Mouse (Mus musculus) left cerebral cortex, adult 8-10 months (tissue): ENCODE measurements around the gene Runx2. TPM values are rescaled to one million over a fixed set of nuclear protein-coding genes. Genes with fewer than 3 reads are reported as not detected.
A peak's percentile ranks its signal among the peaks of the same experiment; 100 is the strongest.

Experiments used
- DNase-seq, 2 experiments: peaks; one replicate each; pipeline ENCODE4 v3.0.0; 2022; ENCODE audit warnings: low spot score in 2 of 2
- total RNA-seq, 4 experiments: library from RNA; stranded (reverse); gene quantifications; 2 replicates each; pipeline ENCODE4 v1.2.4; 2022

Runx2 gene
- total RNA-seq, 4 experiments from 2014 or later: 8.9 to 12.6 (median 9.8) TPM

- DNase-seq: no peak
Observed at GRCm38 (mm10) chr17:44542706-44543105, 271.9 kb downstream of the Runx2 start.

GRCm38 (mm10) chr17:44540699-44541098 lies 273.9 kb downstream of the Runx2 start:
- DNase-seq: no peak

- DNase-seq: peak in 1 of 2 experiments; percentile 8
Observed at GRCm38 (mm10) chr17:44538921-44539320, 275.7 kb downstream of the Runx2 start.

GRCm38 (mm10) chr17:44530000-44530399 lies 284.6 kb downstream of the Runx2 start:
- DNase-seq: no peak

GRCm38 (mm10) chr17:44528617-44529016 lies 286.0 kb downstream of the Runx2 start:
- no peak for DNase-seq

- DNase-seq: no peak
Observed at GRCm38 (mm10) chr17:44524146-44524545, 290.5 kb downstream of the Runx2 start.

GRCm38 (mm10) chr17:44522906-44523305 lies 291.7 kb downstream of the Runx2 start:
- no peak for DNase-seq

GRCm38 (mm10) chr17:44520122-44521075 lies 294.2 kb downstream of the Runx2 start:
- DNase-seq: peak in 1 of 2 experiments; percentile 26

- DNase-seq: no peak
Observed at GRCm38 (mm10) chr17:44519356-44519755, 295.2 kb downstream of the Runx2 start.

GRCm38 (mm10) chr17:44518156-44518555 lies 296.4 kb downstream of the Runx2 start:
- no peak for DNase-seq

GRCm38 (mm10) chr17:44508198-44508715 lies 306.3 kb downstream of the Runx2 start:
- DNase-seq: no peak

GRCm38 (mm10) chr17:44507741-44508140 lies 306.9 kb downstream of the Runx2 start:
- DNase-seq: no peak

- no peak for DNase-seq
Observed at GRCm38 (mm10) chr17:44506524-44506923, 308.1 kb downstream of the Runx2 start.

GRCm38 (mm10) chr17:44504794-44505317 lies 309.7 kb downstream of the Runx2 start:
- no peak for DNase-seq

- DNase-seq: no peak
Observed at GRCm38 (mm10) chr17:44502176-44502575, 312.4 kb downstream of the Runx2 start.

GRCm38 (mm10) chr17:44500306-44500899 lies 314.2 kb downstream of the Runx2 start:
- no peak for DNase-seq

- DNase-seq: no peak
Observed at GRCm38 (mm10) chr17:44490164-44490794, 324.3 kb downstream of the Runx2 start.

- DNase-seq: no peak
Observed at GRCm38 (mm10) chr17:44489346-44489745, 325.3 kb downstream of the Runx2 start.

- DNase-seq: peak in 1 of 2 experiments; percentile 28
Observed at GRCm38 (mm10) chr17:44487514-44488244, 326.9 kb downstream of the Runx2 start.

- no peak for DNase-seq
Observed at GRCm38 (mm10) chr17:44485337-44485736, 329.3 kb downstream of the Runx2 start.

GRCm38 (mm10) chr17:44479918-44480317 lies 334.7 kb downstream of the Runx2 start:
- no peak for DNase-seq
